Mouse (Mus musculus) liver, postnatal 0 days (tissue): ENCODE data around the gene Myadml2. TPM values are rescaled to one million over a fixed set of nuclear protein-coding genes. Genes with fewer than 3 reads are reported as not detected.

ENCODE experiments used
- ATAC-seq: fragments of 200-750 bp; cut with Nextera tagmentation; 2 replicates; pipeline ENCODE4 v1.8.0; 2017; ENCODE audit warnings: mild to moderate bottlenecking, moderate library complexity
- DNase-seq: peaks from one replicate; pipeline ENCODE4 v3.0.0-alpha.2; 2016
- H3K27ac ChIP-seq: fragments of 300-500 bp; sonication (generic); 2 replicates; pipeline ENCODE4 v1.5.1; 2014; ENCODE audit warnings: antibody characterized with exemption, moderate library complexity, mild to moderate bottlenecking, low read depth
- H3K27me3 ChIP-seq: fragments of 300-500 bp; sonication (generic); 2 replicates; pipeline ENCODE4 v1.6.1; 2014; ENCODE audit warnings: low read length, control low read depth, mixed read lengths; ENCODE audit not compliant: insufficient read depth
- H3K36me3 ChIP-seq: fragments of 300-500 bp; sonication (generic); replicated peaks from 2 replicates; pipeline ENCODE4 v1.6.1; 2014; ENCODE audit warnings: mild to moderate bottlenecking, control low read depth, low read length, moderate library complexity, mixed read lengths; ENCODE audit not compliant: insufficient read depth
- H3K4me1 ChIP-seq: fragments of 300-500 bp; sonication (generic); 2 replicates; pipeline ENCODE4 v1.6.1; 2014; ENCODE audit warnings: antibody characterized with exemption, mild to moderate bottlenecking, control low read depth; ENCODE audit not compliant: insufficient read depth
- H3K4me2 ChIP-seq: fragments of 300-500 bp; sonication (generic); 2 replicates; pipeline ENCODE4 v1.6.1; 2014; ENCODE audit warnings: low read depth, mild to moderate bottlenecking, low read length, moderate library complexity, mixed read lengths
- H3K4me3 ChIP-seq: fragments of 300-500 bp; sonication (generic); 2 replicates; pipeline ENCODE4 v1.5.1; 2014; ENCODE audit warnings: low read depth, low read length
- H3K9ac ChIP-seq: fragments of 300-500 bp; sonication (generic); replicated peaks from 2 replicates; pipeline ENCODE4 v1.6.1; 2014; ENCODE audit warnings: mild to moderate bottlenecking, moderate library complexity
- H3K9me3 ChIP-seq: fragments of 300-500 bp; sonication (generic); 2 replicates; pipeline ENCODE4 v1.6.1; 2016; ENCODE audit warnings: mild to moderate bottlenecking, control low read depth, low read length, mixed read lengths
- CTCF ChIP-seq: sonication (generic); IDR thresholded peaks from 2 replicates; pipeline ENCODE4 v1.5.1; 2016; ENCODE audit warnings: antibody characterized with exemption, low read depth
- EP300 ChIP-seq: IDR thresholded peaks from 2 replicates; pipeline ENCODE4 v1.6.1; 2016; ENCODE audit warnings: antibody characterized with exemption, low read depth, mild to moderate bottlenecking
- WGBS: fragments of 180-500 bp; shearing (Covaris S2); extraction: QIAGEN DNeasy Blood & Tissue Kit; methylation state at CpG from one replicate; pipeline ENCODE4 v1.1.7; 2014; ENCODE audit not compliant: insufficient replicate concordance; 5-methylcytosine and 5-hydroxymethylcytosine counted together
- polyA plus RNA-seq: library from polyadenylated mRNA; unstranded; fragments of >200 nt; fragmentation: Nextera tagmentation; extraction: Ambion mirVana; gene quantifications from 2 replicates; pipeline ENCODE4 v1.2.1, GENCODE M21; 2015

The Myadml2 gene
- polyA plus RNA-seq, 1 experiment from 2014 or later, result 0.26 TPM

DNA sequence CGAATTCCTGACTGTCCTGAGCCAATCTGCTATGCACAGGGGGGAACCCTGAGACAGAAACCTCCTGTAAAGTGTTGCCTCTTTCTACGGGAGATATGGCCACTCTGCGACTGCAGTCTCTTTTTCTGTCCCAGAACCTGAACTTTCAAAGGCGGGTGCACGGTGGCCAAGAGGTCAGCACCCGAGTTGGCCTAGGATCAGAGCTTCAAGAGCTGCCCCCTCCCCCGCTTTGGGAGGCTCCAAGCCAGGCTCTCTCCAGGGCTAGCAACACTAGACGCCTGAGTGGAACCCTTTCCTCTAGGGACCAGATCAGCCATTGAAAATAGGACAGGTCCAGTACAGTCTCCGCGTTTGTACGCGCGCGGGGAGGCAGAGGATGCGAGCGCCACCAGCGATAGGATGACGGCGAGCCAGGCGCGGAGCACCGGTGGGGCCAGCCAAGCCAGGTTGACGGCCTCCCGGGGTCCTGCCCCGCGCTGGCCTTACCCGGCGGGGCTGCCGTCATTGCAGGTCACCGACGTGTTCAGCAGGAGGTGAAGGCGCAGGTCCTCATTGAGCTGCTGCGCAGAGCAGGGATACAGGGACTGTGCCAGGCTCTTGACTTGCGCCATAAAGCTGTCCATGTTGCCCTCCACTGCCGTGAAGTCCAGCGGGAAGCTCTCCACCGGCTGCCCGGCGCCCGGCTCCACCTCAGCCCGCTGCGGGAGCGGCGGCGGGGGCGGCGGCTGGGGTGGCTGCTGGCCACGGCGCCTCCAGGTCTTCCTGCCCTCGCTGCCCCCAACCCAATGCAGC is 11.7 kb upstream of the Myadml2 start:
- peak overlapping the region; percentile 72 for H3K4me2 ChIP-seq
- H3K4me3 ChIP-seq, result peak overlapping the region; percentile 45
- H3K9me3 ChIP-seq, result no peaks in the 10 kb centered on the region
- H3K4me1 ChIP-seq, result peaks cover 15% of the 10 kb centered on the region
- H3K27ac ChIP-seq, result no peak overlapping the region
- TF ChIP-seq CTCF (no peak), EP300 (no peak)
- ATAC-seq (peak; percentile 26; the same call in 1 of the 2 replicates), DNase-seq (no peak)
- WGBS, result 5% methylated on average over 44 of the region's 50 CpGs
- no peak overlapping the region for H3K9ac ChIP-seq
- peaks cover 70% of the 10 kb centered on the region for H3K27me3 ChIP-seq
- no peaks in the 10 kb centered on the region for H3K36me3 ChIP-seq

DNA sequence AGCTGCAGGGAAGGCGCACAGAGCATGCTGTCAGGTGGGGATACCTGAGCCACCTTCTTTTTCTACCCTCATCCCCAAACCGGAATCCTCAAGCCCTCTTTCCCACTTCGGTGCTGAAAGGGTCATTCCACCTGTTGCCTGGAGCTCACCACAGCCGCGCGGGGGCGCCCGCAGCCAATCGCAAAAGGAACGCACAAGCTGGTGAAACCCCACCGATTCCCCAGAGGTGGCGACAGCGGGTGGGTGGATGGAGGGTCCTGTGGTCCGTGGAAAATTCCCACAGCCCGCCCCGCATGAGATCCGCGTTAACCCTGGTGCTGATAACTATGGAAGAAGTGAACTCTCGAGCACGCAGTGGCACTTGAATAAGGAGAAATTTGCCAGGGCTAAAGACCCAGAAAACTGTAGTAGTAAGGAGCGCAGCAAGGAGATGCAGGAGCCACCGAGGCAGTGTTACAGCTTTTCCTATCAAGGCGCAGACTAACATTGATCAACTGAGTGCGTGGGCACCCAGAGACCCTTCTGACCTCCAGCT is 11.0 kb upstream of the Myadml2 start:
- peaks cover 18% of the 10 kb centered on the region for H3K4me1 ChIP-seq
- ATAC-seq (0 out of 2 replicates have a peak, but pooled peaks have one; percentile 30), DNase-seq (peak; percentile 86)
- H3K4me2 ChIP-seq, result no peak overlapping the region
- no peaks in the 10 kb centered on the region for H3K9me3 ChIP-seq
- no peak overlapping the region for H3K9ac ChIP-seq
- H3K27ac ChIP-seq, result no peak overlapping the region
- H3K4me3 ChIP-seq, result no peak overlapping the region
- H3K36me3 ChIP-seq, result no peaks in the 10 kb centered on the region
- 2% methylated on average over 24 of the region's 24 CpGs for WGBS
- peaks cover 70% of the 10 kb centered on the region for H3K27me3 ChIP-seq
- TF ChIP-seq CTCF (peak; percentile 91), EP300 (no peak)

DNA sequence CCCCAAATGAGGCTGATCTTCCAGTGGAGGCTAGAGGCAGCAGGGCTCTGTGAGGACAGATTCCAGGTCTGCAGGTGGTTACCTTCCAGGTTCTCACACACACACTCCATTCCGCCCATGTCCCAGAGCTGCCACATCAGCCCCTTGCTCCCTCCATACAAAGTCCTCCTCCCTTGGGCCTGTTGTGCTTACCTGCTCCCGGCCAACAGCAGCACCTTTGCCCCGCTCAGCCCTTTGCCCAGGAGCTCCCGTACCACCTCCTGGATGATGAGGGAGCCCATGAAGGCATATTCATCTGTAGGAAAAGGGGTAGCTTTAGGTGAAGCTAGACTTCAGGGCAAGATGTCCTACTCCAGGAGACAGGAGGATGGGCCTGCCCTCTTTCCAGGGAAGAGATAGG is 9.3 kb upstream of the Myadml2 start:
- Histone ChIP-seq H3K36me3 (no peaks in the 10 kb centered on the region), H3K4me1 (peaks cover 18% of the 10 kb centered on the region), H3K9me3 (no peaks in the 10 kb centered on the region), H3K4me3 (no peak overlapping the region), H3K4me2 (no peak overlapping the region), H3K27ac (no peak overlapping the region), H3K27me3 (peaks cover 54% of the 10 kb centered on the region), H3K9ac (no peak overlapping the region)
- TF ChIP-seq CTCF (no peak), EP300 (no peak)
- no peak for DNase-seq
- no peak for ATAC-seq
- WGBS, result 77% methylated on average over 4 of the region's 4 CpGs

DNA sequence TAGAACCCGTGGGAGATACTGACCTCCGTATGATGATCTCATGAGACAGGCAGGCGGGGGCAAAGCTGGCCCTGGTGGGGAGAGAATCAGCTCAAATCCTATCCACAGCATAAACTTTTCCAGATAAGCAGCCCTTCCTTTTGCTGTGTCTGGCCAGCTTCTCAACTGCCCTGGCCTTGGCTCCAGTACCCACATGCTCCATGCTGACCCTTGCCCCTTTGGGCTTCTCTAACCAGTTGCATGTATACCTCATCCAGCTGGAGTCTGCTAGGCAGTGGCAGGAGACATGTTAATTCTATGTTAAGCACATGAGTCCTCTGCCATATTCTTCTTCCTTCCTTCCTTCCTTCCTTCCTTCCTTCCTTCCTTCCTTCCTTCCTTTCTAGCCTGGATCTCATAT is 6.8 kb upstream of the Myadml2 start:
- Histone ChIP-seq H3K4me2 (no peak overlapping the region), H3K27me3 (peaks cover 28% of the 10 kb centered on the region), H3K27ac (no peak overlapping the region), H3K36me3 (no peaks in the 10 kb centered on the region), H3K4me3 (no peak overlapping the region), H3K4me1 (peaks cover 8% of the 10 kb centered on the region; the same call in 1 of the 2 replicates), H3K9ac (no peak overlapping the region), H3K9me3 (no peaks in the 10 kb centered on the region)
- ATAC-seq (no peak), DNase-seq (no peak)
- TF ChIP-seq CTCF (no peak), EP300 (no peak)
- 68% methylated on average over 3 of the region's 3 CpGs for WGBS

DNA sequence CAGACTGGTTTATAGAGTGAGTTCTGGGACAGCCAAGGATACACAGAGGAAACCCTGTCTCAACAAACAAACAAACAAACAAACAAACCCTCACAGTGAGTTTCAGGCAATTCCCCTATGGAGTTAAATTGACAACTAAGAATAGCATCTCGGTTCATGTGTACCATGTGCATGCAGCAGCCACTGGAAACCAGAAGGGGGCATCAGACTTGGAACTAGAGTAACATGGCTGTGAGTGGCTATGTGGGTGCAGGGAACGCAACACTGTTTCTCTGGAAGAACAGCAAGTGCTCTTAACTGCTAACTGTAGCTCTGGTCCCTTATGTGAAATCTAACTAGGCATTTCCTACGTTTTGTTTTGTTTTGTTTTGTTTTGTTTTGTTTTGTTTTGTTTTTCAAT is 3.9 kb upstream of the Myadml2 start:
- Histone ChIP-seq H3K4me3 (no peak overlapping the region), H3K27me3 (0 out of 2 replicates have a peak, but pooled peaks cover under 1% of the 10 kb centered on the region), H3K4me1 (peaks cover 11% of the 10 kb centered on the region; the same call in 1 of the 2 replicates), H3K4me2 (no peak overlapping the region), H3K9me3 (no peaks in the 10 kb centered on the region), H3K36me3 (no peaks in the 10 kb centered on the region), H3K9ac (no peak overlapping the region), H3K27ac (no peak overlapping the region)
- ATAC-seq (no peak), DNase-seq (no peak)
- TF ChIP-seq EP300 (no peak), CTCF (peak; percentile 56)
- 67% methylated on average over 3 of the region's 3 CpGs for WGBS

DNA sequence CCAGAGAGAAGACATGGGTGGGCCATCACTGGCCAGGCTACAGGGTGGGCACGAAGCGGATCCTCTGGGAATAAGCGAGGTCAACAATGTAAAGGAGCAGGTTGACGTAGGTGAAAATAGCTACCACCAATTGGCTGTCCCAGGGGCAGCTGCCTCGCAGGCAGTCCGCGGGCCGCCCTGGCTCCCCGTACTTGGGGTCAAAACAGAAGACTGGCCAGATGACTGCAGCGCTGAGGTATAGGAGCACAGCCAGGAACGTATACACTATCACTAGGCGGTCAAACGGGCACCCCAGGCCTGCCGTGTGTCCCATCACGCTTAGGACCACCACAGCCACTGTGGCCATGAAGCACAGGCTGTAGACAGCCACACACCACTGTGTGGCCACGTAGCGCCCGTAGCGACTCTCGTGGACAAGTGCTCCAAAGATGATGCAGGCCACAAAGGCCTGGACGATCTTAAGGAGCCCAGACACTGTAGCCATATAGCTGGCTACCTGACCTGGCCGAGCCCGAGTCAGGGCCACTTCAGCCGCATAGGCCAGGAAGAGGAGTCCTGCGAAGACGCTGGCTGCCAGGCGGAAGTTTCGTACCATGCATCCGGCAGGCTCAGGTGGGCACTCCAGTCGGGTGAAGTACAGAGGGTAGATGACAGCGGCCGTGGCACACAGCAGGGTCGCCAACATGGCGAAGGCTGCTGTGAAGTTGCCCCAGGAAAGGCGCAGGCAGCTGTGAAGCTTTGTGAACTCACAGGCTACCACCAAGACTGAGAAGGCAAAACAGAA is 719 bp downstream of the Myadml2 start:
- DNase-seq (peak; percentile 10), ATAC-seq (no peak)
- Histone ChIP-seq H3K9me3 (no peaks in the 10 kb centered on the region), H3K9ac (no peak overlapping the region), H3K27ac (peak overlapping the region; percentile 53; the same call in 1 of the 2 replicates), H3K36me3 (no peaks in the 10 kb centered on the region), H3K4me1 (peaks cover 21% of the 10 kb centered on the region), H3K4me3 (no peak overlapping the region), H3K4me2 (peak overlapping the region; percentile 73), H3K27me3 (0 out of 2 replicates have a peak, but pooled peaks cover 3% of the 10 kb centered on the region)
- no peak for TF ChIP-seq CTCF
- no peak for TF ChIP-seq EP300
- 82% methylated on average over 35 of the region's 35 CpGs for WGBS
